Mouse (Mus musculus): ENCODE data around the gene Sugct. TPM values are rescaled to one million over a fixed set of nuclear protein-coding genes. Genes with fewer than 3 reads are reported as not detected.

The Sugct gene
- total and polyA plus RNA-seq, 3 experiments: 1.00 to 1.0 (median 1.0) TPM

DNA sequence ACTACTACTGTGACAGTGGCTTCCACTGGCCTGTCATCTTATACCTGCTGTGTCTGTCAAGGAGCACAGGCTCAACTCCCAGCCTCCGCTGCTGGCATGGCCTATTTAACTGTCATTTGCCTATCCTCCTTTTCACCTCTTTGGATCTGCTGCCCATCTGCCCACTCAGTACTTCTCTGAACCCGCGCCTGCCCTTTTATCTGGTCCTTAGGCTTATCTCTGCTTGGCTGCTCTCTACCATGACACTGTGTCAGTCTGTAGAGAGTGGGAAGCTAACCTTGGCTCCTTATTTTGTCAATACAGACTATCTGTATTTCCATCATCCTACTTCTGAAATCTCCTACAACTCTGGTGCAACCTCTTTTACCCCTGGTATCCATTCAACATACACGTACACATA is 793.9 kb downstream of the Sugct start:
- Histone ChIP-seq H3K27me3 (ENCODE audit: control insufficient read depth, insufficient read depth, low read length) (no peaks in the 10 kb centered on the region), H3K36me3 (ENCODE audit: control insufficient read depth, insufficient read depth, low read length) (no peaks in the 10 kb centered on the region), H3K79me2 (replicated peaks; ENCODE audit: control insufficient read depth, insufficient read depth, low read length) (no peaks in the 10 kb centered on the region), H3K4me3 (no peak overlapping the region), H3K27ac (no peak overlapping the region), H3K9ac (ENCODE audit: low read depth, low read length) (no peak overlapping the region), H3K4me1 (ENCODE audit: control insufficient read depth, insufficient read depth, low read length) (no peaks in the 10 kb centered on the region)
- intact Hi-C loops (cut with DNase I): no loop called here
- TF ChIP-seq CTCF (IDR thresholded peaks at IDR 0.05) (no peak), EP300 (IDR thresholded peaks at IDR 0.05; ENCODE audit: insufficient read depth, low read depth, low read length) (no peak)
- WGBS: 71% methylated on average over 4 of the region's 4 CpGs
- no peak for DNase-seq

DNA sequence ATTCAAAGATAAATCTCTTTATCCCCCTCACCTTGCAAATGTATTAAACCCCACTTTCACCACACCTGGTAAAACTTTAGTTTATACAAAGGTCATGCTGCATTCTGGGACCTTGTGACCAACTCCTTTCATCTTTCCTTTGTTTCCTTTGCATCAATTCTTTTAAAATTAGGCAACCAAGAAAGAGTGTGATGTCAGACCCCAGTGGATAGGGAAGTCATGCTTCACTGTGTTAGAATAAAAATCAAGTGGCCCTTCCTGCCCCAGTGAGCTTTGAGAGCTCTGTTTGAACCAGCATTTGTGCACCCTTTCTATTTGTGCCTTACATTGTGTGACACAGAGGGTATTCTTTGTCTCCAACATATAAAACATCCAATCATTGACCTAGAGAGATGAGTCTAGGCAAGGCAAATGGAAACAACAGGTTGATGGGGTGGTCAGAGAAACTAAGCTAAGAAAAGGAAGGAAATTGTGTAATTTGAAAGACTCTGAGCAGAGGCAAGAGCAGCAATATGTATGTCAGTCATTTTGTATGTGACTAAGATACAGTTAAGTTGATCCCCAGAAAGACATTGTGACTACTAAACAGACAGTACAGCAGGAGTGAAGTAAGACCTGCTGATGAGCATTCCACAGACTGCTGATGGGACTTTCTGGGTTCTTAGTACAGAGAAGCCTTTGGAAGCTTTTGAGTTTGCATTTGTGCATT is 797.1 kb downstream of the Sugct start:
- no peak overlapping the region for H3K27ac ChIP-seq
- TF ChIP-seq EP300 (IDR thresholded peaks at IDR 0.05; ENCODE audit: insufficient read depth, low read depth, low read length): no peak
- TF ChIP-seq POLR2A (IDR thresholded peaks at IDR 0.05; ENCODE audit: insufficient read depth, low read depth, low read length): no peak
- no peak for TF ChIP-seq CTCF (IDR thresholded peaks at IDR 0.05)
- DNase-seq: no peak
- no peak overlapping the region for H3K9ac ChIP-seq (ENCODE audit: low read depth, low read length)
- H3K36me3 ChIP-seq (ENCODE audit: control insufficient read depth, insufficient read depth, low read length): no peaks in the 10 kb centered on the region
- no peaks in the 10 kb centered on the region for H3K4me1 ChIP-seq (ENCODE audit: control insufficient read depth, insufficient read depth, low read length)
- H3K4me3 ChIP-seq: no peak overlapping the region
- intact Hi-C loops (cut with DNase I): no loop called here
- no peaks in the 10 kb centered on the region for H3K27me3 ChIP-seq (ENCODE audit: control insufficient read depth, insufficient read depth, low read length)
- no peaks in the 10 kb centered on the region for H3K79me2 ChIP-seq (replicated peaks; ENCODE audit: control insufficient read depth, insufficient read depth, low read length)

DNA sequence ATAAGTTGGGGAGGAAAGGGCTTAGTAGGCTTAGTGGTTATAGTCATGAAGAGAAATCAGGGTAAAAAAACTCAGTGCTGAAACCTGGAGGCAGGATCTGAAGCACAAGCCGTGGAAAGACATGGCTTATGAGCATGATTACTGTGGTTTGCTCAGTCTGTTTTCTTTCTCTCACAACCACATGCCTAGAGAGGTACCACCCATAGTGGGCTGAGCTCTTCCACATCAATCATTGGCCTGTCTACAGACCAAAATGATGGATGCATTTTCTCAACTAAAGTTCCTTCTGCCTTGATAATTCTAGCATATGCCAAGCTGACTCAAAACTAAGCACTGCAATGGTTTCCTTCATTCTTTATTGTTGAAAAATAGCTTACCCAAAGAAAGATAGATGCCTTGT is 817.3 kb downstream of the Sugct start:
- Histone ChIP-seq H3K9ac (ENCODE audit: low read depth, low read length) (no peak overlapping the region), H3K27me3 (ENCODE audit: control insufficient read depth, insufficient read depth, low read length) (no peaks in the 10 kb centered on the region), H3K4me1 (ENCODE audit: control insufficient read depth, insufficient read depth, low read length) (no peaks in the 10 kb centered on the region), H3K36me3 (ENCODE audit: control insufficient read depth, insufficient read depth, low read length) (no peaks in the 10 kb centered on the region), H3K4me3 (no peak overlapping the region), H3K27ac (no peak overlapping the region), H3K79me2 (replicated peaks; ENCODE audit: control insufficient read depth, insufficient read depth, low read length) (no peaks in the 10 kb centered on the region)
- WGBS: 73% methylated on average over 1 of the region's 1 CpGs
- DNase-seq: no peak
- TF ChIP-seq CTCF (IDR thresholded peaks at IDR 0.05) (no peak), POLR2A (IDR thresholded peaks at IDR 0.05; ENCODE audit: insufficient read depth, low read depth, low read length) (no peak), EP300 (IDR thresholded peaks at IDR 0.05; ENCODE audit: insufficient read depth, low read depth, low read length) (no peak)
- intact Hi-C loops (cut with DNase I): no loop called here

DNA sequence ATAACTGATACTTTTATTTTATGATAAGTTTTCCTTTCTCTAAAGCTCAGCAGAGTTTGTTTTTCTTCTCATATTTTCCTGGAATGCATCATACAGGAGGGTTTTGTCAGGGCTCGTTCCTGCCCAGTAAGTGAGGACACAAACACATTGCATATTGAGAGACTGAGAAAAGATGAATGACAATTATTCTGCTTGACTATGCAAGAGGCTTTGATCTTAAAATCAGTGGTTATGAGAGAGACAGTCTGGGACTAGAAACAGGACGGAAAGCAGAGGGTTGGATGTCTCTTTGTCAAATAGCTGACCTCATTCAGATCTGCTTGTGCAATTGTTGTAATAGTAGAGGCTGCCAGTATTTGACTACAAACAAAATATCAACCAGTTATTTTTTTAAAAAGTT is 835.4 kb downstream of the Sugct start:
- no peak for DNase-seq
- 46% methylated on average over 2 of the region's 2 CpGs for WGBS
- Histone ChIP-seq H3K9ac (ENCODE audit: low read depth, low read length) (no peak overlapping the region), H3K4me3 (no peak overlapping the region), H3K4me1 (ENCODE audit: control insufficient read depth, insufficient read depth, low read length) (no peaks in the 10 kb centered on the region), H3K27ac (no peak overlapping the region), H3K27me3 (ENCODE audit: control insufficient read depth, insufficient read depth, low read length) (no peaks in the 10 kb centered on the region), H3K36me3 (ENCODE audit: control insufficient read depth, insufficient read depth, low read length) (no peaks in the 10 kb centered on the region), H3K79me2 (replicated peaks; ENCODE audit: control insufficient read depth, insufficient read depth, low read length) (no peaks in the 10 kb centered on the region)
- intact Hi-C loops (cut with DNase I): no loop called here
- TF ChIP-seq POLR2A (IDR thresholded peaks at IDR 0.05; ENCODE audit: insufficient read depth, low read depth, low read length) (no peak), CTCF (IDR thresholded peaks at IDR 0.05) (no peak)

DNA sequence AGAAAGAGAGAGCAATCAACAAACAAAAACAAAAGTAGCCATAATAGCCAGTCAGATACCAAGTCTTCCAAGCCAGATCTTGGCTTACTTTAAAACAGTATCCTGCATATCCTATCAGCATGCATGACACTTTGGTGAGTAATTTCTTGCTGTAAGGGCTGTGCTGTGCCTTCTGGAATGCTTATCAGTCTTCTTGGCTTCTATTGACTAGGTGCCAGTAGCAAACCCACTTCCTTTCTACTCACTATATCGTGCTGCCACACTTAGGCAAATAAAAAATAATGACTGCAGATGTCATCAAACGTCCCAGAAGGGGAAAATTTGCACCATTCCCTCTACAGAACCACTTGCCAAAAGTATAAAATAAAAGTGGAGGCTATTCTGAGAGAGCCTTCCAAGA is 848.1 kb downstream of the Sugct start:
- H3K79me2 ChIP-seq (replicated peaks; ENCODE audit: control insufficient read depth, insufficient read depth, low read length): no peaks in the 10 kb centered on the region
- H3K27me3 ChIP-seq (ENCODE audit: control insufficient read depth, insufficient read depth, low read length): no peaks in the 10 kb centered on the region
- H3K9ac ChIP-seq (ENCODE audit: low read depth, low read length): no peak overlapping the region
- H3K4me1 ChIP-seq (ENCODE audit: control insufficient read depth, insufficient read depth, low read length): no peaks in the 10 kb centered on the region
- intact Hi-C loops (cut with DNase I): no loop called here
- H3K36me3 ChIP-seq (ENCODE audit: control insufficient read depth, insufficient read depth, low read length): no peaks in the 10 kb centered on the region
- H3K27ac ChIP-seq: no peak overlapping the region
- DNase-seq: no peak
- TF ChIP-seq CTCF (IDR thresholded peaks at IDR 0.05) (no peak), POLR2A (IDR thresholded peaks at IDR 0.05; ENCODE audit: insufficient read depth, low read depth, low read length) (no peak), EP300 (IDR thresholded peaks at IDR 0.05; ENCODE audit: insufficient read depth, low read depth, low read length) (no peak)
- H3K4me3 ChIP-seq: no peak overlapping the region
- WGBS: 12% methylated on average over 2 of the region's 2 CpGs

DNA sequence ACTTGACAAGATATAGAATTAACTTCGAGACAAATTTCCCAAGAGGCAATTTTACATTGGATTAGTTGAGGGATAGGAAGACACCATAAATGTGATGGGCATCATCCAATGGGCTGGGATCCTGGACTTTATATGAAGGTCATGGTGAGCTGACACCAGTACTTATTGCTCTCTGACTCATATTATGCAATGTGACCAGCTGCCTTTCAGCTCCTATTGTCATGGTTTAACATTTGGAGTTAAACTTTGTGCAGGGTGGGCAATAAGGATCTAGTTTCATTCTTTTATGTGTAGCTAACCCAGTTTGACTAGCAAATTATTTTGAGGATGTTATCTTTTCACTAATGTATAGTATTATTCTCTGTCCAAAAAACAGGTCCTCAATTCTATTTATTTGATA is 854.4 kb downstream of the Sugct start:
- DNase-seq: no peak
- TF ChIP-seq CTCF (IDR thresholded peaks at IDR 0.05) (no peak), POLR2A (IDR thresholded peaks at IDR 0.05; ENCODE audit: insufficient read depth, low read depth, low read length) (no peak), EP300 (IDR thresholded peaks at IDR 0.05; ENCODE audit: insufficient read depth, low read depth, low read length) (no peak)
- H3K4me1 ChIP-seq (ENCODE audit: control insufficient read depth, insufficient read depth, low read length): no peaks in the 10 kb centered on the region
- no peak overlapping the region for H3K27ac ChIP-seq
- no peaks in the 10 kb centered on the region for H3K27me3 ChIP-seq (ENCODE audit: control insufficient read depth, insufficient read depth, low read length)
- 60% methylated on average over 1 of the region's 1 CpGs for WGBS
- H3K36me3 ChIP-seq (ENCODE audit: control insufficient read depth, insufficient read depth, low read length): no peaks in the 10 kb centered on the region
- H3K79me2 ChIP-seq (replicated peaks; ENCODE audit: control insufficient read depth, insufficient read depth, low read length): no peaks in the 10 kb centered on the region
- H3K4me3 ChIP-seq: no peak overlapping the region
- intact Hi-C loops (cut with DNase I): no loop called here
- no peak overlapping the region for H3K9ac ChIP-seq (ENCODE audit: low read depth, low read length)
